Comparison of ENCODE assay signal across 18 mouse cellular contexts in the genomic region with DNA sequence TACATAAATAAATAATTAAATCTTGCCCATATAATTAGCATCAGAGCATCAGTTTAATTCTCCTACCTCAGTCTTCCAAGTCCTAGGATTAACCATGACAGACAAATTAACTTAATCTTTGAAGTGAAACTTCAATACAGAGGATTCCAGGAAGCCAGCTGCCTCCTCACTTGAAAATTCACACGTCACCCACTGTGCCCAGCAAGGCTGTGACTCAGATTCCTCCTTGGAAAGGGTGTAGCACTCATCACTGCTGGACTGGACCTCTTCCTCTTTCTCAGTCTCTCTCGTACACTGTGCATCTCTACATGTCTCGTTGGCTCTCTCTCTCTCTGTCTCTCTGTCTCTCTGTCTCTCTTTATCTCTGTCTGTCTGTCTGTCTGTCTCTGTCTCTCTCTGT.
"Had no signal": no experiment of that assay in that cellular context is flagged by ENCODE, and none has a peak within 500 bp of the region (broad histone marks: within the 10 kb centered on the region; RNA-seq: fewer than 3 reads in every experiment).

No protein-coding gene starts in this region.

- DNase-seq: lung, adult 18-20 months; lung, embryonic 14.5 days; lung, postnatal 10 days; lung, postnatal 4 days; midbrain, embryonic 14.5 days; retina, postnatal 1 day; right cerebral cortex, postnatal 14 days; spleen, adult 18-20 months; thymus, adult 18-20 months; thymus, postnatal 14 days; thymus, postnatal 36 days had no signal

- ATAC-seq: midbrain, embryonic 16.5 days had no signal

- H3K27ac ChIP-seq: liver, embryonic 14.5 days; midbrain, embryonic 10.5 days; midbrain, embryonic 12.5 days; neural tube, embryonic 13.5 days; neural tube, embryonic 15.5 days had no signal

- H3K4me3 ChIP-seq: midbrain, embryonic 10.5 days; midbrain, embryonic 12.5 days; myocyte; neural tube, embryonic 13.5 days; neural tube, embryonic 15.5 days had no signal
